Mouse (Mus musculus) effector memory CD4-positive, alpha-beta T cell, adult 5 months (primary cell): Measurements from ENCODE around the gene Ubr7. TPM values are rescaled to one million over a fixed set of nuclear protein-coding genes. Genes with fewer than 3 reads are reported as not detected.

Experiments
- polyA plus RNA-seq: library from polyadenylated mRNA; unstranded; fragments of 100-300 nt; shearing (Covaris generic); gene quantifications from one replicate; pipeline ENCODE4 v1.2.1, GENCODE M21; 2017

Gene Ubr7
- 18.9 TPM for polyA plus RNA-seq

GRCm38 (mm10) chr12:102757689-102758402 is at the start of gene Ubr7, which contains the start of the genes Gm28051 and Gon7:
TSS of gene Ubr7 (plus strand) at chr12:102757967.
TSS of gene Gm28051 (minus strand) at chr12:102757765.
TSS of gene Gon7 (minus strand) at chr12:102757803.

DNA sequence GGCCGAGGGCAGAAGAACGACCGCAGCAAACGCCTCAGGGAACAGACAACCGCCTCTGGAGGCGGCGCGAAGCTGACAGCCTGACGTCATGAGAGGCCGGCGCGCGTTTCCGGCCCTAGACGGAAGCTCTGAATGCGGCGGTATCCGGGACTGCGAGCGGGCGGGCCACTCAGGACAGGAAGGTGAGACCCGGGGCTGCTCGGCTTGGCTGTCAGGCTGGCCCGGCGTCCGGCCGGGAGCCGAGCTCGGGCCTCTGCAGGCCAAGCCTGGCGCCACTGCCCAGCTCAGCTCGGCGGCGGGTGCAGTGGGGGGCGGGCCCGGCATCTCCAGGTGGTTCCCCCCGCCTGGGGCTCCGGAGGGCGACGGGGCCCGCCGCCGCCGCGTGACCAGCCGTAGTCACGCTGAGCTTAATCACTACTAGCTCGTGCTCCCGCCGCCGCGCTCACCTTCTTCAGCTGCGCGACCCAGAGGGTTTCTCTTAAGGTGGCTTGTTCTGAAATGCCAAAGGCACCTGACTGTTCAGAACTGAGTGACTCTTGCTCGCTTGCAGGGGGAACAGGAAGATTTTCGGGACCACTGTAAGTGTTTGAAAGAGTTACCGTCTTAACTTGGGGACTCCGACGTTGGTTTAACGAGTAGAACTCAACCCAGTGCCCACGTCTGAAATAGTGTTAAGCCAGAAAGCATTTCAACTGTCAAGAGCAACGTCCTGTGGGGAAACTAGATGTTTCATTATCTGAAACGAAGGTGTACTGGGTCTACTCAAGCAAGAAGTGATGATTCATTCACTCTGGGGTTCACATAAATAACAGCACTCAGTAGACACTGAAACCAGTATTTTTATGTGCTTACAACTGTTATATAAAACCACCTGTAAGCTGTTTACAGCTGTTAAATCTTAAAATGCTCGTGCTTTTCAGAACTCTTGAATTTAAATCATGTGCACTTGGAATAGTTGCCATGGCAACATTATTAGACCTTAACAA is 13.9 kb upstream of the Ubr7 start, which contains the start of the genes Moap1 and Tmem251:
Gene Moap1 (minus strand): TSS at position 73 of the 986 bp plus-strand sequence.
Gene Tmem251 (plus strand): TSS at position 174 of the 986 bp plus-strand sequence.

GRCm38 (mm10) chr12:102758403-102758756 is 613 bp downstream of the Ubr7 start, which contains the start of gene Gm20604:
TSS of gene Gm20604 (minus strand) at chr12:102758672.

Other genes with a start within 250 kb of the Ubr7 start
- not detected for gene Chga, start 203.0 kb upstream of the Ubr7 start, polyA plus RNA-seq
- 56.3 TPM for gene Itpk1, start 53.0 kb upstream of the Ubr7 start, polyA plus RNA-seq
- gene Moap1, start 14.3 kb upstream of the Ubr7 start, polyA plus RNA-seq, result 9.8 TPM
- 20.2 TPM for gene Tmem251, start 14.2 kb upstream of the Ubr7 start, polyA plus RNA-seq
- gene Gm28051, start 202 bp upstream of the Ubr7 start, polyA plus RNA-seq, result not detected
- gene Gon7, start 164 bp upstream of the Ubr7 start, polyA plus RNA-seq, result 25.7 TPM
- 7.0 TPM for gene Gm20604, start 705 bp downstream of the Ubr7 start, polyA plus RNA-seq
- 35.0 TPM for gene Btbd7, start 120.5 kb downstream of the Ubr7 start, polyA plus RNA-seq
- gene Cox8c, start 141.3 kb downstream of the Ubr7 start, polyA plus RNA-seq, result not detected
- 0.60 TPM for gene Unc79, start 190.9 kb downstream of the Ubr7 start, polyA plus RNA-seq